Mouse (Mus musculus) left cerebral cortex, postnatal 36 days (tissue): ENCODE results near the gene Pih1d1. TPM values are rescaled to one million over a fixed set of nuclear protein-coding genes. Genes with fewer than 3 reads are reported as not detected.
A peak's percentile ranks its signal among the peaks of the same experiment; 100 is the strongest.

Source experiments
- DNase-seq, 2 experiments: peaks; one replicate each; pipeline ENCODE4 v3.0.0; 2021 to 2022; ENCODE audit warnings: low spot score in 2 of 2, mixed read lengths in 1 of 2
- intact Hi-C: fragments of 180-260 bp; cut with DNase I; formaldehyde crosslinking; loops from one replicate; pipeline ENCODE4 v1.15.1; 2025
- total RNA-seq, 2 experiments: library from RNA; stranded (reverse); gene quantifications; 2 replicates each; pipeline ENCODE4 v1.2.3; 2021

Gene Pih1d1
- total RNA-seq, 2 experiments from 2014 or later, result 44.8 to 53.6 TPM

DNA sequence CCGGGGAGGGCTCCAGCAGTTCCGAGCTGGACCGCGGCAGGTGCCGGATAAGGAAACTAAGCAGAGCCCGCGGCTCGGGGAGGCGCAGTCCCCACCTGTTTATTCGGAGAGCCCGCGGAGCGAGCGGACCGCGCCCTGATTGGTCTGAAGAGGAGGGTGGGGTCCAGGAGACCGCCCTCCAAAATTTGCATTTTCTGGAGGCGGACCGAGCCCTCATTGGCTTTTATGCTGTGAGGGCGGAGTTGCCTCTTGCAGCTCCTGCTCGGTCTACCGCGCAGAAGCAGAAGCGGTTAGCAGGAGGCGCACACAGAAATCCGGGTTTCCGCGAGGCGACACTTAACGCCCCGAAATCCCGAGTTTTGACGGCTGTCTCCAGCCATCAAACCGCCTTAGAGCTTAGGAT lies 28.1 kb downstream of the Pih1d1 start:
- peak; percentile 84 to 85 for DNase-seq
- intact Hi-C loops, result no loop called here

- no peak for DNase-seq
- intact Hi-C loops, result no loop called here
These were observed 28.5 kb downstream of the Pih1d1 start for GRCm38 (mm10) chr7:45182606-45183005.

GRCm38 (mm10) chr7:45183672-45184071 lies 29.6 kb downstream of the Pih1d1 start:
- no peak for DNase-seq
- intact Hi-C loops, result no loop called here

DNA sequence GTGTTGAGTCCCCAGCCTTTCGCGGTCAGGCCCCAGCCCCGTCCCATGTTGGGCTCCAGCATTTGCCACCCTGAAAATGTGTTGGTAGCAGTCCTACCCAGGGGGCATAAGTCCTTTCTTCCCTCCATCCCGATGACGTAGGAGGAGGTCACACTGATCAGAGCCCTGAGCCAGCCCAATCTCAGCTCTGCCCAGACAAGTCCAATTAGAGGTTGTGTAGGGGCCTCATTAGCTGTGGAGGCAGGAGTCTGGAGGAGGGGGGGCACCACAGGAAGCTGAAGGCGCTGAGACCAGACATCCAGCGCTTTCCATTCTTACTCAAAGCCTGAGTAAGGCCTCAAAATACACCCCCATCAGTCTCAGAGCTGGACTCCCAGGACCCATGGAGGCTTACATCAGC lies 31.8 kb downstream of the Pih1d1 start:
- no peak for DNase-seq
- intact Hi-C loops, result no loop called here

- intact Hi-C loops, result no loop called here
- DNase-seq, result peak; percentile 73 to 80
These were observed 35.5 kb downstream of the Pih1d1 start for GRCm38 (mm10) chr7:45189600-45189999.

DNA sequence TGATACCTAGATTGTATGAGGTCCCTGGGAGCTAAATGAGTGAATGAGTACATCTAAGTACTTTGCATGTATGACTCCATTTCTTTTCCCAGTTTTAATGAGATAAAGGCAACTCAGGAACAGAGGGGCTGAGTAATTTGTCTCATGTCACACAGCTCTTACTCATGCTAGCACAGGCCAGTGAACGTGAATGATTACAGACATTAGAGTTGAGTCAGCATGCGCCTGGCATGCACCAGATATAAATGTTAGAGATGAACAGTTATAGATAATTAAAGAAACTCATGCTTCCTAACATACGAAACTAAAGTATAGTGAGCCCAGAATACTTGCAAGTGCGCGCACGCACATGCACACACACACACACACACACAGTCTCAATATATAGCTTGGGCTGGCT lies 36.1 kb downstream of the Pih1d1 start:
- DNase-seq, result no peak
- intact Hi-C loops, result loop anchor here (2.0 kb wide), 1 partner anchor 43 kb away; no protein-coding TSS in a partner anchor

- intact Hi-C loops, result loop anchor here (2.0 kb wide), 1 partner anchor 42 kb away; no protein-coding TSS in a partner anchor
- no peak for DNase-seq
These were observed 37.1 kb downstream of the Pih1d1 start for GRCm38 (mm10) chr7:45191161-45191560.

- intact Hi-C loops, result loop anchor here (2.0 kb wide), 1 partner anchor 41 kb away; no protein-coding TSS in a partner anchor
- DNase-seq, result no peak
These were observed 37.8 kb downstream of the Pih1d1 start for GRCm38 (mm10) chr7:45191803-45192363.

DNA sequence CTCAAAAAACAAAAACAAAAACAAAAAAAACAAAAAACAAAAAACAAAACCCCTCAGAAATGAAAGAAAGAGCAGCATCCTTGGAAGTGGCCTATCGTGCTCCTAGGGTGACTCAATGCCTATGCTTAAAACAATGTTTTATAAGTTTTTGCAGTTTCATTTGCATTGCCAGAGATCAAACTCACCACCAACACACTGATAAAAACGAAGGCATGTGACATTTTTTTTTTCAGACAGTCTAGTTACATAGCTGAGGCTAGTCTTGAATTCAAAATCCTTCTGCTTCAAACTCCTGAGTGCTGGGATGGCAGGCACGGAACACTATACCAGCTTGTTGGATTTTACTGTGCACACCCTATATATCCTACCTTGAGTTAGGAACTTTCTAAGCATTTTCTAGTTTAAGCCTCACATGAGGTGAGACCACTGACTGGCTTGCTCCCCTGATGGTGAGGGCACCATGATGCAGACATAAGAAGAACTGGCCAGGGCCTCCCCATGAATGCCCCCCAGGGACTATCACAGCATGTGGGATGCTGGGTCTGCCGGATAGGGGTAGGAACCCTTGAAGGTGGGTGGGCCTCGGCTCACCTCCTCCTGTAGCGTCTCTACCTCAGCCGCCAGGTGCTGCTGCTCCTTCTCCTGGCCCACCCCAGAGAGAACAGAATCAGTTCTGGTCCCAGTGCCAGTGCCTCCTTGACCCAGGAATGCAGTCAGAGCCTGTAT lies 38.6 kb downstream of the Pih1d1 start:
- intact Hi-C loops, result no loop called here
- DNase-seq, result no peak

DNA sequence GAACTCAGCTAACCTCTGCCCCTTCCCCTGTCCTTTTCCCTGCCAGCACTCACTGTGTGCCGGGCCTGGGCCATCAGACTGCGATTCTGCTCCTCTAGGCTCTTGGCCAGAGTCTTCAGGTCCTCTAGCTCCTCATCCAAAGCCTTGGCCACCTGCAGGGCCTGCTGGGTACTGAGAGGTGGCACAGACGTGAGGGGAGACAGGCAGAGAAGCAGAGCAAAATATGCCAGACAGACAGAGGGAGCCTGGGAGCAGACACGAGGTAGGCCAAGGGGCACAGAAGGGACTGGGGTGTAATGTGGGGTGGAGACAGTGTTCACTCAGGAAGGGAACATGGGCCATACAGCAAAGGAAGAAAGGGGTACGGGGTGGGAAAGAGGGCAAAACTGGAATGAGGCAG lies 39.3 kb downstream of the Pih1d1 start:
- intact Hi-C loops, result no loop called here
- DNase-seq, result no peak

GRCm38 (mm10) chr7:45193871-45194785 lies 40.0 kb downstream of the Pih1d1 start:
- intact Hi-C loops, result no loop called here
- DNase-seq, result no peak

- DNase-seq, result no peak
- intact Hi-C loops, result loop anchor here (2.0 kb wide), 1 partner anchor 33 kb away; the partner anchor contains the start of gene Slc17a7
These were observed 41.5 kb downstream of the Pih1d1 start for GRCm38 (mm10) chr7:45195341-45196175.

DNA sequence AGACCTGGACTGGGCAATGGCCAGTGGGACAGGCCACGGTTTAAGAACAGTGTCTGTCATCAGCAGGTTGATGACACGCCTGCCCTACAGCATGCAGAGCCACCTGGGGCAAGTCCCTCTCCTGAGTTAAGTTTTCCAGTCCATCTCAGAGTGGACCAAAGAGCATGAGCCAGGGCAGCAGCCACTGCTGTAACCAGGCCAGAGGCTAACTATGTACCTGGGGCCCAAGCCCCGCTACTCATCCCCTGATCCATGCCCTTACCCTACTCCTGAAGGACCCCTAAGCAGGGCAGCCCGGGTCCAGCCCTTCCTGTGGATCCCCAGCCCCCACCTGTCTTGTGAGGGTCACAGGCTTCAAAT lies 42.1 kb downstream of the Pih1d1 start:
- intact Hi-C loops, result loop anchor here (2.0 kb wide), 1 partner anchor 33 kb away; the partner anchor contains the start of gene Slc17a7
- no peak for DNase-seq

- no peak for DNase-seq
- intact Hi-C loops, result loop anchor here (2.0 kb wide), 1 partner anchor 34 kb away; the partner anchor contains the start of gene Slc17a7
These were observed 42.9 kb downstream of the Pih1d1 start for GRCm38 (mm10) chr7:45196994-45197393.

GRCm38 (mm10) chr7:45198435-45198834 lies 44.3 kb downstream of the Pih1d1 start:
- DNase-seq, result peak; percentile 69 to 75
- intact Hi-C loops, result no loop called here

- intact Hi-C loops, result no loop called here
- peak; percentile 64 to 75 for DNase-seq
These were observed 44.9 kb downstream of the Pih1d1 start for GRCm38 (mm10) chr7:45198961-45199360.

DNA sequence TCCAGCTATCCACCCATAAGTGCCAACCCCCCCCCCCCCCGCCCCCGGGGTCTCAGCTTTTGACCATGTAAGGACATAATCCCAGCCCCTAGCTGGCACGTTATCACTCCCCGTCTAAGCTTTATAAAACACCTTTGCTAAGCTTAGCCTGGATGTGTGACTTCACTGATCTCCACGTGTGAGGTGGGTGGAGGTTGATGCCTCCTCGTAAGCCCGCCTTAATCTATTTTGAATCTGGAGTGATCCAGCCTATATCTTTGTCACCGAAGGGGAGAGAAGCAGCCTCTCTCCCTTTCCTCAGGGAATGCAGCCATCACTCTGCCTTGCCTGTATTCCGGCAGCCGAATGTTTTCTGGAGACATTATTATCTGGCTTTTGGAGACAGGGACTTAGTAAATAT lies 48.6 kb downstream of the Pih1d1 start:
- no peak for DNase-seq
- intact Hi-C loops, result no loop called here

- DNase-seq, result peak; percentile 90 to 91
- intact Hi-C loops, result no loop called here
These were observed 50.5 kb downstream of the Pih1d1 start, which contains the start of gene Ccdc155 for GRCm38 (mm10) chr7:45204380-45205143. Gene Ccdc155, minus strand, starts transcription at chr7:45204892.
